Mouse (Mus musculus): Measurements from ENCODE around the gene Dram1.

GRCm38 (mm10) chr10:88354599-88354998, 24.3 kb downstream of the Dram1 start:
- TF ChIP-seq POLR2A (IDR thresholded peaks at IDR 0.05; ENCODE audit: borderline replicate concordance, low read depth, low read length) (no peak), CTCF (IDR thresholded peaks at IDR 0.05; ENCODE audit: low read depth, low read length) (no peak)
